Mouse (Mus musculus): ENCODE measurements around the gene Aspg. TPM values are rescaled to one million over a fixed set of nuclear protein-coding genes. Genes with fewer than 3 reads are reported as not detected.
A peak's percentile ranks its signal among the peaks of the same experiment; 100 is the strongest.

The Aspg gene
- polyA plus RNA-seq, 1 experiment from 2014 or later = 0.96 TPM

MicroRNAs encoded within 50 kb of the gene (microRNA counts, 519-probe panel; counts per million panel counts)
- microRNA mmu-miR-203 = 342 counts per million, percentile 67 among the panel's probes with 10 or more counts

Small RNAs within 50 kb of the gene (microRNA-seq; reads per million reads assigned to microRNA genes)
- gene Mir203 (1,069 reads per million, percentile 79 among the genes with 10 or more reads in this experiment), gene Mir3073a (not detected), gene Mir3073b (not detected)

Other genes starting within 250 kb of the Aspg start
- 17.7 and 18.3 TPM in 2 replicates for gene Ppp1r13b, start 198.6 kb upstream of the Aspg start, polyA plus RNA-seq (2016; fragmentation: Nextera tagmentation; extraction: Ambion mirVana)
- gene Atp5mpl, start 139.7 kb upstream of the Aspg start, polyA plus RNA-seq (2016; fragmentation: Nextera tagmentation; extraction: Ambion mirVana) = 637 and 665 TPM in 2 replicates
- gene Tdrd9, start 135.1 kb upstream of the Aspg start, polyA plus RNA-seq (2016; fragmentation: Nextera tagmentation; extraction: Ambion mirVana) = 0.65 and 0.75 TPM in 2 replicates
- not detected in 2 replicates for gene Rd3l, start 125.4 kb upstream of the Aspg start, polyA plus RNA-seq (2016; fragmentation: Nextera tagmentation; extraction: Ambion mirVana)
- gene Kif26a, start 39.5 kb downstream of the Aspg start, polyA plus RNA-seq (2016; fragmentation: Nextera tagmentation; extraction: Ambion mirVana) = 5.2 and 6.0 TPM in 2 replicates